Mouse (Mus musculus) liver, embryonic 15.5 days (tissue): ENCODE results near the gene Npm1. TPM values are rescaled to one million over a fixed set of nuclear protein-coding genes. Genes with fewer than 3 reads are reported as not detected.

Experiments
- ATAC-seq: fragments of 200-750 bp; cut with Nextera tagmentation; 2 replicates; pipeline ENCODE4 v1.8.0; 2017; ENCODE audit warnings: moderate number of reproducible peaks, mild to moderate bottlenecking, moderate library complexity; ENCODE audit not compliant: insufficient read depth
- H3K27ac ChIP-seq: fragments of 300-500 bp; sonication (generic); replicated peaks from 2 replicates; pipeline ENCODE4 v1.5.1; 2015; ENCODE audit warnings: mild to moderate bottlenecking, inconsistent platforms
- H3K27me3 ChIP-seq: fragments of 300-500 bp; sonication (generic); 2 replicates; pipeline ENCODE4 v1.6.1; 2015; ENCODE audit warnings: mild to moderate bottlenecking, inconsistent platforms
- H3K36me3 ChIP-seq: fragments of 300-500 bp; sonication (generic); replicated peaks from 2 replicates; pipeline ENCODE4 v1.6.1; 2015; ENCODE audit warnings: moderate library complexity, mild to moderate bottlenecking, inconsistent platforms
- H3K4me1 ChIP-seq: fragments of 300-500 bp; sonication (generic); replicated peaks from 2 replicates; pipeline ENCODE4 v1.6.1; 2015; ENCODE audit warnings: inconsistent platforms
- H3K4me2 ChIP-seq: fragments of 300-500 bp; sonication (generic); 2 replicates; pipeline ENCODE4 v1.6.1; 2015; ENCODE audit warnings: moderate library complexity, mild to moderate bottlenecking, inconsistent platforms
- H3K4me3 ChIP-seq: fragments of 300-500 bp; sonication (generic); replicated peaks from 2 replicates; pipeline ENCODE4 v1.5.1; 2015; ENCODE audit warnings: mild to moderate bottlenecking, inconsistent platforms
- H3K9ac ChIP-seq: fragments of 300-500 bp; sonication (generic); 2 replicates; pipeline ENCODE4 v1.6.1; 2015; ENCODE audit warnings: moderate library complexity, mild to moderate bottlenecking, inconsistent platforms
- H3K9me3 ChIP-seq: fragments of 300-500 bp; sonication (generic); replicated peaks from 2 replicates; pipeline ENCODE4 v1.6.1; 2016; ENCODE audit warnings: inconsistent platforms
- WGBS: fragments of 180-500 bp; shearing (Covaris S2); methylation state at CpG from one replicate; pipeline ENCODE4 v1.1.7; 2015; ENCODE audit warnings: mixed read lengths; ENCODE audit not compliant: insufficient replicate concordance; 5-methylcytosine and 5-hydroxymethylcytosine counted together
- polyA plus RNA-seq: library from polyadenylated mRNA; unstranded; fragments of >200 nt; fragmentation: Nextera tagmentation; extraction: Ambion mirVana; gene quantifications from 2 replicates; pipeline ENCODE4 v1.2.1, GENCODE M21; 2015

Npm1 gene
- polyA plus RNA-seq, 1 experiment from 2014 or later, result 399 TPM

GRCm38 (mm10) chr11:33151128-33151779 is 11.8 kb downstream of the Npm1 start:
- peaks cover 56% of the 10 kb centered on the region for H3K36me3 ChIP-seq
- no peak for ATAC-seq
- no peak overlapping the region for H3K4me3 ChIP-seq
- no peak overlapping the region for H3K27ac ChIP-seq
- no peak overlapping the region for H3K4me2 ChIP-seq
- peaks cover 19% of the 10 kb centered on the region for H3K4me1 ChIP-seq
- H3K27me3 ChIP-seq, result peaks cover 33% of the 10 kb centered on the region
- WGBS, result 59% methylated on average over 3 of the region's 3 CpGs
- no peaks in the 10 kb centered on the region for H3K9me3 ChIP-seq
- no peak overlapping the region for H3K9ac ChIP-seq

GRCm38 (mm10) chr11:33150364-33150763 is 12.6 kb downstream of the Npm1 start:
- peaks cover 50% of the 10 kb centered on the region for H3K36me3 ChIP-seq
- no peak overlapping the region for H3K9ac ChIP-seq
- H3K27ac ChIP-seq, result no peak overlapping the region
- H3K4me2 ChIP-seq, result no peak overlapping the region
- H3K4me3 ChIP-seq, result no peak overlapping the region
- H3K4me1 ChIP-seq, result peaks cover 19% of the 10 kb centered on the region
- no peak for ATAC-seq
- H3K27me3 ChIP-seq, result peaks cover 42% of the 10 kb centered on the region
- H3K9me3 ChIP-seq, result no peaks in the 10 kb centered on the region

- peaks cover 51% of the 10 kb centered on the region for H3K27me3 ChIP-seq
- no peak overlapping the region for H3K9ac ChIP-seq
- ATAC-seq, result no peak
- H3K4me1 ChIP-seq, result peaks cover 19% of the 10 kb centered on the region
- H3K36me3 ChIP-seq, result peaks cover 43% of the 10 kb centered on the region
- no peak overlapping the region for H3K27ac ChIP-seq
- no peaks in the 10 kb centered on the region for H3K9me3 ChIP-seq
- H3K4me3 ChIP-seq, result no peak overlapping the region
- no peak overlapping the region for H3K4me2 ChIP-seq
Observed at GRCm38 (mm10) chr11:33149453-33149852, 13.6 kb downstream of the Npm1 start.

GRCm38 (mm10) chr11:33149088-33149436 is 13.9 kb downstream of the Npm1 start:
- H3K4me3 ChIP-seq, result no peak overlapping the region
- peaks cover 55% of the 10 kb centered on the region for H3K27me3 ChIP-seq
- no peak overlapping the region for H3K9ac ChIP-seq
- H3K4me1 ChIP-seq, result peaks cover 19% of the 10 kb centered on the region
- H3K36me3 ChIP-seq, result peaks cover 39% of the 10 kb centered on the region
- H3K27ac ChIP-seq, result no peak overlapping the region
- 17% methylated on average over 3 of the region's 3 CpGs for WGBS
- no peaks in the 10 kb centered on the region for H3K9me3 ChIP-seq
- no peak overlapping the region for H3K4me2 ChIP-seq
- ATAC-seq, result no peak

- Histone ChIP-seq H3K4me1 (peaks cover 19% of the 10 kb centered on the region), H3K36me3 (peaks cover 34% of the 10 kb centered on the region), H3K4me2 (peak overlapping the region; percentile 67), H3K27ac (no peak overlapping the region), H3K9ac (no peak overlapping the region), H3K9me3 (no peaks in the 10 kb centered on the region), H3K27me3 (peaks cover 60% of the 10 kb centered on the region), H3K4me3 (peak overlapping the region; percentile 47)
- WGBS, result 4% methylated on average over 23 of the region's 23 CpGs
- peak; percentile 64 for ATAC-seq
Observed at GRCm38 (mm10) chr11:33148338-33149087, 14.5 kb downstream of the Npm1 start.

GRCm38 (mm10) chr11:33147572-33148337 is 15.3 kb downstream of the Npm1 start:
- Histone ChIP-seq H3K4me1 (peaks cover 19% of the 10 kb centered on the region), H3K4me2 (peak overlapping the region; percentile 67), H3K9me3 (no peaks in the 10 kb centered on the region), H3K27me3 (peaks cover 68% of the 10 kb centered on the region), H3K36me3 (peaks cover 28% of the 10 kb centered on the region), H3K9ac (no peak overlapping the region), H3K27ac (no peak overlapping the region), H3K4me3 (peak overlapping the region; percentile 47)
- peak; percentile 47 for ATAC-seq
- under 1% methylated on average over 85 of the region's 85 CpGs for WGBS

- WGBS, result 1% methylated on average over 48 of the region's 53 CpGs
- H3K27me3 ChIP-seq, result peaks cover 72% of the 10 kb centered on the region
- H3K9ac ChIP-seq, result no peak within 1 kb of the TSS
- peak within 1 kb of the TSS; percentile 47 for H3K4me3 ChIP-seq
- peaks cover 28% of the 10 kb centered on the region for H3K36me3 ChIP-seq
- H3K9me3 ChIP-seq, result no peaks in the 10 kb centered on the region
- peaks cover 19% of the 10 kb centered on the region for H3K4me1 ChIP-seq
- no peak for ATAC-seq
- H3K4me2 ChIP-seq, result peak within 1 kb of the TSS; percentile 67
- H3K27ac ChIP-seq, result no peak within 1 kb of the TSS
Observed at GRCm38 (mm10) chr11:33147171-33147571, 15.8 kb downstream of the Npm1 start, which contains the start of gene Fgf18. TSS of gene Fgf18 (minus strand) at chr11:33147400.

GRCm38 (mm10) chr11:33146651-33147131 is 16.3 kb downstream of the Npm1 start:
- H3K4me3 ChIP-seq, result peak overlapping the region; percentile 47
- peaks cover 72% of the 10 kb centered on the region for H3K27me3 ChIP-seq
- H3K4me1 ChIP-seq, result peaks cover 19% of the 10 kb centered on the region
- H3K27ac ChIP-seq, result no peak overlapping the region
- peaks cover 23% of the 10 kb centered on the region for H3K36me3 ChIP-seq
- 4% methylated on average over 30 of the region's 30 CpGs for WGBS
- H3K9me3 ChIP-seq, result no peaks in the 10 kb centered on the region
- no peak for ATAC-seq
- H3K4me2 ChIP-seq, result peak overlapping the region; percentile 67
- no peak overlapping the region for H3K9ac ChIP-seq

- ATAC-seq, result no peak
- no peak overlapping the region for H3K27ac ChIP-seq
- H3K4me3 ChIP-seq, result no peak overlapping the region
- H3K4me1 ChIP-seq, result peaks cover 19% of the 10 kb centered on the region
- H3K9me3 ChIP-seq, result no peaks in the 10 kb centered on the region
- no peak overlapping the region for H3K4me2 ChIP-seq
- WGBS, result 19% methylated on average over 9 of the region's 9 CpGs
- peaks cover 72% of the 10 kb centered on the region for H3K27me3 ChIP-seq
- peaks cover 18% of the 10 kb centered on the region for H3K36me3 ChIP-seq
- H3K9ac ChIP-seq, result no peak overlapping the region
Observed at GRCm38 (mm10) chr11:33146143-33146497, 16.9 kb downstream of the Npm1 start.

GRCm38 (mm10) chr11:33145201-33146142 is 17.5 kb downstream of the Npm1 start:
- Histone ChIP-seq H3K4me3 (no peak overlapping the region), H3K9ac (no peak overlapping the region), H3K4me1 (peaks cover 19% of the 10 kb centered on the region), H3K27ac (no peak overlapping the region), H3K4me2 (no peak overlapping the region), H3K27me3 (peaks cover 72% of the 10 kb centered on the region), H3K36me3 (peaks cover 11% of the 10 kb centered on the region), H3K9me3 (no peaks in the 10 kb centered on the region)
- WGBS, result 36% methylated on average over 7 of the region's 7 CpGs
- no peak for ATAC-seq
